Mouse (Mus musculus): ENCODE measurements at regions not wholly inside any gene's neighbourhood (a gene's known extent, or its start where the extent isn't known, plus 50 kb on each side); places are given as distances from the start of the nearest gene placed in this dataset.

DNA sequence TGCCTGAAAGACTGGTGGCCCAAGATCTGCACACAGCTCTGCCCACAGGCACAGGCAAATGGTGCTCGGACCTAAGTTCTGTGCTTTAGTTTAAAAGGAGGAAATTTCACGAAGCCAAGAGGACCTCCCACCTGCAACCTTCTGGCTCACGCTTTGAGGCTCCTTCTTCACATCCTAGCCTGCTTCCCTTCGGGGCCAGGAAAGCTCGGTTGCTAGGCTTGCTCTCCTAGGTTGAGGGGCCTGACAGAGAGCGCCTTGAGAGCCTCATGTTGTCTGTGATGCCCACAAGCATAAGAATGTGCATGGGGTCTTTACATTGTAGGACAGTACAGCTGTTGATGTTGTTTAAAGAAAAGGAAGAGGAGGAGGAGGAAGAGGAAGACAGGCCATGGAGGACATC lies 123.9 kb upstream of the Sgk1 start:
- Histone ChIP-seq H3K4me2 (ENCODE audit: low read depth, low read length) (no peak overlapping the region), H3K4me3 (ENCODE audit: low read depth, low read length) (no peak overlapping the region), H3K36me3 (ENCODE audit: control insufficient read depth, insufficient read depth, low read length) (no peaks in the 10 kb centered on the region), H3K27me3 (ENCODE audit: control insufficient read depth, insufficient read depth, low read length) (no peaks in the 10 kb centered on the region), H3K27ac (ENCODE audit: low read depth, low read length) (no peak overlapping the region), H3K9me3 (ENCODE audit: control insufficient read depth, low read length) (no peaks in the 10 kb centered on the region), H3K4me1 (ENCODE audit: control insufficient read depth, insufficient read depth, low read length) (no peaks in the 10 kb centered on the region), H3K9ac (replicated peaks; ENCODE audit: low read depth, low read length) (no peak overlapping the region)
- 83% methylated on average over 6 of the region's 6 CpGs for WGBS
- no peak for ATAC-seq (ENCODE audit: low read depth)

GRCm38 (mm10) chr10:21762516-21762915 lies 119.5 kb upstream of the Sgk1 start:
- no peaks in the 10 kb centered on the region for H3K4me1 ChIP-seq (ENCODE audit: control insufficient read depth, insufficient read depth, low read length)
- 85% methylated on average over 5 of the region's 5 CpGs for WGBS
- no peak overlapping the region for H3K27ac ChIP-seq (ENCODE audit: low read depth, low read length)
- H3K4me2 ChIP-seq (ENCODE audit: low read depth, low read length), result no peak overlapping the region
- H3K36me3 ChIP-seq (ENCODE audit: control insufficient read depth, insufficient read depth, low read length), result no peaks in the 10 kb centered on the region
- no peaks in the 10 kb centered on the region for H3K27me3 ChIP-seq (ENCODE audit: control insufficient read depth, insufficient read depth, low read length)
- H3K9me3 ChIP-seq (ENCODE audit: control insufficient read depth, low read length), result no peaks in the 10 kb centered on the region
- no peak for ATAC-seq (ENCODE audit: low read depth)
- no peak overlapping the region for H3K4me3 ChIP-seq (ENCODE audit: low read depth, low read length)
- no peak overlapping the region for H3K9ac ChIP-seq (replicated peaks; ENCODE audit: low read depth, low read length)

DNA sequence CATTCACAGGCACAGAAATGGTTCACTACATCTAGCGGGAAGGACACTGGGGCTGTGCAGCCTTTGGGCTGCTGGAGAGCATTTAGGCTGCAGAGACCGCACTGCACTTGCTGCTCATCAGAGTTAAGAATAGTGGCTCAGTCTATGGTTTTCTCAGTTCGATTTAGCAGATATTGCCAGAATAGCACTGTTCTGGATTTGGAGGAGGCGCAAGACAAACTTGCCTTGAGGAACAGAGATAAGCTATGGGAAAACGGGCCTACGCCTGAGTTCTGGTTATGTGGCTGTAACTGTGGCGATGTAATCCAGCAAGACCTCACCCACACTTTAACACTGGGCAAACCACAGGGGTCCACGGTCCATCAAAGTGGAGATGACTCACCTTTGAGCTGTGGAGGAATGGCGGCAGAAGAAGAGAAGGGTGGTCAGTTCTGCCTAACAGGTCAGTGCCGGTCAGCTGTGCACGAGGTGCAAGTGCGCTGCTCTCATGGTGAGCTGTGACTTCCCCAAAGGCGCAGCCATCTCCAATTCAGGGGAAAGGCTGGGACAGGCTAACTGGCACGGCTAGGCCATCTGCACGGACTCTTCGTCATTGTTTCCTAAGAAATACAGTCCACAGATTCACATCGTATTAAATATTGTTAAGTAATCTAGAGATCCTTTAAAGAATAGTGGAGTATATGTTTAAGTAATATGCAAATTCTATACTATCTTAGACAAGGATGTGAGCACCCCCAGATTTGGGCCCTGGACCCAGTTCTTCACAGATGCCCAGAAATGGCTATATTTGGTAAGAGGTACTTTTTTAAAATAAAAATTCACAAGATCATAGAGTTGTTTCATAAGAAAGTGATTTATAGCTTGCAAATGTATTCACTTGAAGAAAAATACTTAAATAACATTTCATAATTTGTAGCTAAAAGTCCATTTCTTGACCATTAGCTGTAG lies 118.7 kb upstream of the Sgk1 start:
- no peaks in the 10 kb centered on the region for H3K36me3 ChIP-seq (ENCODE audit: control insufficient read depth, insufficient read depth, low read length)
- no peak overlapping the region for H3K27ac ChIP-seq (ENCODE audit: low read depth, low read length)
- no peaks in the 10 kb centered on the region for H3K9me3 ChIP-seq (ENCODE audit: control insufficient read depth, low read length)
- ATAC-seq (ENCODE audit: low read depth), result no peak
- H3K4me3 ChIP-seq (ENCODE audit: low read depth, low read length), result no peak overlapping the region
- no peaks in the 10 kb centered on the region for H3K4me1 ChIP-seq (ENCODE audit: control insufficient read depth, insufficient read depth, low read length)
- no peaks in the 10 kb centered on the region for H3K27me3 ChIP-seq (ENCODE audit: control insufficient read depth, insufficient read depth, low read length)
- 96% methylated on average over 17 of the region's 17 CpGs for WGBS
- no peak overlapping the region for H3K9ac ChIP-seq (replicated peaks; ENCODE audit: low read depth, low read length)
- H3K4me2 ChIP-seq (ENCODE audit: low read depth, low read length), result no peak overlapping the region

GRCm38 (mm10) chr10:21764090-21764489 lies 117.9 kb upstream of the Sgk1 start:
- H3K4me2 ChIP-seq (ENCODE audit: low read depth, low read length), result no peak overlapping the region
- no peak overlapping the region for H3K9ac ChIP-seq (replicated peaks; ENCODE audit: low read depth, low read length)
- no peak overlapping the region for H3K27ac ChIP-seq (ENCODE audit: low read depth, low read length)
- no peaks in the 10 kb centered on the region for H3K9me3 ChIP-seq (ENCODE audit: control insufficient read depth, low read length)
- H3K36me3 ChIP-seq (ENCODE audit: control insufficient read depth, insufficient read depth, low read length), result no peaks in the 10 kb centered on the region
- ATAC-seq (ENCODE audit: low read depth), result no peak
- H3K4me3 ChIP-seq (ENCODE audit: low read depth, low read length), result no peak overlapping the region
- H3K27me3 ChIP-seq (ENCODE audit: control insufficient read depth, insufficient read depth, low read length), result no peaks in the 10 kb centered on the region
- 90% methylated on average over 8 of the region's 8 CpGs for WGBS
- H3K4me1 ChIP-seq (ENCODE audit: control insufficient read depth, insufficient read depth, low read length), result no peaks in the 10 kb centered on the region

DNA sequence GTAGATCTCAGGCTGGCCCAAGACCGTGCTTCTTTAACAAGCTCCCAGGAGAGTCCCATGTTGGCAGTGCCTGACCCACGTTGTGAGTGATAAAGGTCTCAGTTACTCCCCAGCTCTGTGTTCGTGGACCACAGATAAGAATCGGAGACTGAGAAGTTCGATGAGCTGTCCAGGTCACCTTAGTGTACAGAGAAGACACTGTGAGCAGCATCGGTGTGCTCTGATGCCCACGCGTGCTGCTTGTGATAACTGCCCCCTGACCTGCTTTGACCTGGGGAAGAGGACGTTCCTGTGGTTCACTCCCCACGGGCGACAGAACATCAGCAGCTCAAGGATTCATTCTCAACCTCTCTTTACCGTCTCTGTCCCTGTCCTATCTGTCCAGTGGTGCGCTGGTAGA lies 117.1 kb upstream of the Sgk1 start:
- Histone ChIP-seq H3K27me3 (ENCODE audit: control insufficient read depth, insufficient read depth, low read length) (no peaks in the 10 kb centered on the region), H3K4me2 (ENCODE audit: low read depth, low read length) (no peak overlapping the region), H3K9ac (replicated peaks; ENCODE audit: low read depth, low read length) (no peak overlapping the region), H3K36me3 (ENCODE audit: control insufficient read depth, insufficient read depth, low read length) (no peaks in the 10 kb centered on the region), H3K9me3 (ENCODE audit: control insufficient read depth, low read length) (no peaks in the 10 kb centered on the region), H3K4me3 (ENCODE audit: low read depth, low read length) (no peak overlapping the region), H3K27ac (ENCODE audit: low read depth, low read length) (no peak overlapping the region), H3K4me1 (ENCODE audit: control insufficient read depth, insufficient read depth, low read length) (no peaks in the 10 kb centered on the region)
- ATAC-seq (ENCODE audit: low read depth), result no peak
- WGBS, result 89% methylated on average over 13 of the region's 13 CpGs

- Histone ChIP-seq H3K36me3 (ENCODE audit: control insufficient read depth, insufficient read depth, low read length) (no peaks in the 10 kb centered on the region), H3K4me3 (ENCODE audit: low read depth, low read length) (no peak overlapping the region), H3K27ac (ENCODE audit: low read depth, low read length) (no peak overlapping the region), H3K9me3 (ENCODE audit: control insufficient read depth, low read length) (no peaks in the 10 kb centered on the region), H3K27me3 (ENCODE audit: control insufficient read depth, insufficient read depth, low read length) (no peaks in the 10 kb centered on the region), H3K4me2 (ENCODE audit: low read depth, low read length) (no peak overlapping the region), H3K9ac (replicated peaks; ENCODE audit: low read depth, low read length) (no peak overlapping the region), H3K4me1 (ENCODE audit: control insufficient read depth, insufficient read depth, low read length) (0 out of 2 replicates have a peak, but pooled peaks cover 4% of the 10 kb centered on the region)
- 70% methylated on average over 4 of the region's 4 CpGs for WGBS
- ATAC-seq (ENCODE audit: low read depth), result no peak
Observed at GRCm38 (mm10) chr10:21773548-21773947, 108.4 kb upstream of the Sgk1 start.

GRCm38 (mm10) chr10:21775441-21775840 lies 106.5 kb upstream of the Sgk1 start:
- 83% methylated on average over 5 of the region's 5 CpGs for WGBS
- no peaks in the 10 kb centered on the region for H3K9me3 ChIP-seq (ENCODE audit: control insufficient read depth, low read length)

GRCm38 (mm10) chr10:21775911-21776761 lies 105.8 kb upstream of the Sgk1 start:
- Histone ChIP-seq H3K4me2 (ENCODE audit: low read depth, low read length) (no peak overlapping the region), H3K4me1 (ENCODE audit: control insufficient read depth, insufficient read depth, low read length) (0 out of 2 replicates have a peak, but pooled peaks cover 4% of the 10 kb centered on the region), H3K9me3 (ENCODE audit: control insufficient read depth, low read length) (no peaks in the 10 kb centered on the region), H3K4me3 (ENCODE audit: low read depth, low read length) (no peak overlapping the region), H3K9ac (replicated peaks; ENCODE audit: low read depth, low read length) (no peak overlapping the region), H3K36me3 (ENCODE audit: control insufficient read depth, insufficient read depth, low read length) (no peaks in the 10 kb centered on the region), H3K27me3 (ENCODE audit: control insufficient read depth, insufficient read depth, low read length) (no peaks in the 10 kb centered on the region), H3K27ac (ENCODE audit: low read depth, low read length) (no peak overlapping the region)
- 55% methylated on average over 12 of the region's 12 CpGs for WGBS
- 0 out of 2 replicates have a peak, but pooled peaks have one; percentile 51 for ATAC-seq (ENCODE audit: low read depth)

More at GRCm38 (mm10) chr10:21775441-21775840, 106.5 kb upstream of the Sgk1 start:
- no peaks in the 10 kb centered on the region for H3K36me3 ChIP-seq (ENCODE audit: control insufficient read depth, insufficient read depth, low read length)
- H3K4me1 ChIP-seq (ENCODE audit: control insufficient read depth, insufficient read depth, low read length), result 0 out of 2 replicates have a peak, but pooled peaks cover 4% of the 10 kb centered on the region
- H3K4me3 ChIP-seq (ENCODE audit: low read depth, low read length), result no peak overlapping the region
- no peak overlapping the region for H3K9ac ChIP-seq (replicated peaks; ENCODE audit: low read depth, low read length)
- H3K27me3 ChIP-seq (ENCODE audit: control insufficient read depth, insufficient read depth, low read length), result no peaks in the 10 kb centered on the region
- no peak overlapping the region for H3K27ac ChIP-seq (ENCODE audit: low read depth, low read length)
- H3K4me2 ChIP-seq (ENCODE audit: low read depth, low read length), result no peak overlapping the region
- ATAC-seq (ENCODE audit: low read depth), result no peak

DNA sequence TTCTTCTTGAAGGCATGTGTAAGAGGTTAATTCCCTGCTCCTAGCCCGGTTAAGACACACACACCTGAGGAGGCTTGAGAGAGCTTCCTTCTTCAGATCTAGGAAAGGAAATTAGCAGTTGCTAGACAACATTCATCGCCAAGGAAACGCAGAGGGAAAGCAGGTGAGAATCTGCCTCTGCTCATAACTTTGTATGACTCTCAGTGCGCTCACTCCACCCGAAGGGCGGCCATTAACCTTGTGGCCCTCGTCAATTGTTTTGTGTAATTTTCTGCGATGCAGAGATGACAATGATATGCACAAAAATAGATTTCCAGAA lies 105.3 kb upstream of the Sgk1 start:
- Histone ChIP-seq H3K4me3 (ENCODE audit: low read depth, low read length) (no peak overlapping the region), H3K9ac (replicated peaks; ENCODE audit: low read depth, low read length) (no peak overlapping the region), H3K4me1 (ENCODE audit: control insufficient read depth, insufficient read depth, low read length) (0 out of 2 replicates have a peak, but pooled peaks cover 4% of the 10 kb centered on the region), H3K9me3 (ENCODE audit: control insufficient read depth, low read length) (no peaks in the 10 kb centered on the region), H3K4me2 (ENCODE audit: low read depth, low read length) (no peak overlapping the region), H3K27me3 (ENCODE audit: control insufficient read depth, insufficient read depth, low read length) (no peaks in the 10 kb centered on the region), H3K27ac (ENCODE audit: low read depth, low read length) (no peak overlapping the region), H3K36me3 (ENCODE audit: control insufficient read depth, insufficient read depth, low read length) (no peaks in the 10 kb centered on the region)
- WGBS, result 63% methylated on average over 8 of the region's 8 CpGs
- 0 out of 2 replicates have a peak, but pooled peaks have one; percentile 14 for ATAC-seq (ENCODE audit: low read depth)

All from neural tube, embryonic 14.5 days (tissue).